Comparison of ENCODE assay signal across 25 mouse cellular contexts in genomic region chr10:52025821-52026220, GRCm38 (mm10). TPM values are rescaled to one million over a fixed set of nuclear protein-coding genes. Genes with fewer than 3 reads are reported as not detected.
"Had no signal": no experiment of that assay in that cellular context is flagged by ENCODE, and none has a peak within 500 bp of the region (broad histone marks: within the 10 kb centered on the region; RNA-seq: fewer than 3 reads in every experiment).

No protein-coding gene starts in this region.

- H3K9ac ChIP-seq: liver, embryonic 12.5 days; liver, embryonic 15.5 days; lung, embryonic 15.5 days; midbrain, embryonic 12.5 days; midbrain, embryonic 15.5 days; neural tube, embryonic 12.5 days; stomach, embryonic 15.5 days had no signal

- H3K9me3 ChIP-seq: liver, embryonic 12.5 days; liver, embryonic 15.5 days; lung, embryonic 15.5 days; midbrain, embryonic 12.5 days; midbrain, embryonic 15.5 days; neural tube, embryonic 12.5 days; stomach, embryonic 15.5 days had no signal

- DNase-seq: kidney, adult 18-20 months; kidney, adult 9 months; kidney, postnatal 14 days; layer of hippocampus, adult 9-11 months; liver; lung, adult 18-20 months; lung, postnatal 10 days; lung, postnatal 36 days; retina, postnatal 1 day; right cerebral cortex, postnatal 25 days; spleen, adult 18-20 months; thymus, postnatal 25 days had no signal

- H3K4me3 ChIP-seq: layer of hippocampus, adult 2 months; liver, embryonic 12.5 days; liver, embryonic 15.5 days; lung, embryonic 15.5 days; megakaryocyte, embryonic 14.5 days; midbrain, embryonic 12.5 days; midbrain, embryonic 15.5 days; neural tube, embryonic 12.5 days; stomach, embryonic 15.5 days had no signal

- H3K4me2 ChIP-seq: liver, embryonic 12.5 days; liver, embryonic 15.5 days; lung, embryonic 15.5 days; midbrain, embryonic 12.5 days; midbrain, embryonic 15.5 days; neural tube, embryonic 12.5 days; stomach, embryonic 15.5 days had no signal

- H3K36me3 ChIP-seq: liver, embryonic 12.5 days; liver, embryonic 15.5 days; lung, embryonic 15.5 days; midbrain, embryonic 12.5 days; midbrain, embryonic 15.5 days; neural tube, embryonic 12.5 days; stomach, embryonic 15.5 days had no signal

- H3K27ac ChIP-seq: layer of hippocampus, adult 2 months; liver, embryonic 12.5 days; liver, embryonic 15.5 days; lung, embryonic 15.5 days; midbrain, embryonic 12.5 days; midbrain, embryonic 15.5 days; neural tube, embryonic 12.5 days; stomach, embryonic 15.5 days had no signal

- ATAC-seq: liver, embryonic 12.5 days; midbrain, embryonic 15.5 days had no signal

RNA-seq across cellular contexts. Expression of gene Vgll2, which starts 3.5 kb away (rescaled TPM):
- total RNA-seq: layer of hippocampus, adult 2 months; left cerebral cortex, adult 18-20 months; left cerebral cortex, postnatal 25 days; neutrophil, adult 5-6 weeks had no signal
- polyA plus RNA-seq: large intestine, adult 2 months had no signal
